Mouse (Mus musculus): ENCODE measurements around the gene Sult1d1.

DNA sequence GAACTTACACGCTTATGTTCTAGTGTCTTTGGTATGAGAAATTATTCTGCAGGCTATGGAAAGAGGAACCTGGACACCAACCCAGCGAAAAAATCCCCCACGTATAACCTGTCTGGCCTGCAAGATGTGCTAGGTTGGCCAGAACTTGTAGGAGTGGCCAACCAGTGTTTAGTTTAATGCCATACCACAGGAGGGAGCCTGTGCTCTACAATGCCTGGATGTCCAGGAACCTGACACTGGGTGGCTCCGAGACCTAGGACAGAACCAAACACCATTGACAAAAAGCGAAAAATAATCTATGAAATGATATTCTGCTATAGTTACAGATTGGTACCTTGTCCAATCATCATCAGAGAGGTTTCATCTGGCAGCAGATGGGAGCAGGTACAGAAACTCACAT is 8.7 kb downstream of the Sult1d1 start:
- TF ChIP-seq GATA1 (IDR thresholded peaks at IDR 0.05; ENCODE audit: borderline replicate concordance, low read length) (no peak), FLI1 (IDR thresholded peaks at IDR 0.05; ENCODE audit: low read length) (no peak)

All from megakaryocyte, embryonic 14.5 days (primary cell).